Mouse (Mus musculus) brain, embryonic 14.5 days (tissue): Measurements from ENCODE around the gene Anxa1. TPM values are rescaled to one million over a fixed set of nuclear protein-coding genes. Genes with fewer than 3 reads are reported as not detected.

ENCODE experiments used
- DNase-seq: peaks from one replicate; pipeline ENCODE4 v3.0.0-alpha.2; 2011; ENCODE audit warnings: low read depth
- CTCF ChIP-seq: fragments of 200-500 bp; IDR thresholded peaks from 2 replicates; pipeline ENCODE4 v1.5.1; 2012; ENCODE audit warnings: inconsistent platforms, mild to moderate bottlenecking, moderate library complexity, borderline replicate concordance; ENCODE audit not compliant: insufficient read depth, insufficient read length; ENCODE audit errors: extremely low read depth
- POLR2A ChIP-seq: fragments of 200-500 bp; IDR thresholded peaks from 2 replicates; pipeline ENCODE4 v1.6.1; 2012; ENCODE audit warnings: mild to moderate bottlenecking, inconsistent platforms, borderline replicate concordance; ENCODE audit not compliant: poor library complexity, insufficient read depth, insufficient read length, severe bottlenecking; ENCODE audit errors: extremely low read depth
- polyA plus RNA-seq: library from polyadenylated mRNA; depleted of rRNA; stranded (reverse); fragments of >200 nt; gene quantifications from 2 replicates; pipeline ENCODE4 v1.2.3, GENCODE M21; 2012; rRNA removed

Anxa1 gene
- 3.8 and 4.9 TPM in 2 replicates for polyA plus RNA-seq

GRCm38 (mm10) chr19:20390455-20390994 lies at the start of gene Anxa1:
TSS of gene Anxa1 (minus strand) at chr19:20390944.
- no peak for TF ChIP-seq CTCF
- DNase-seq: no peak

- DNase-seq: no peak
- TF ChIP-seq CTCF (no peak), POLR2A (no peak)
These were observed 46.3 kb upstream of the Anxa1 start for GRCm38 (mm10) chr19:20437043-20437442.

GRCm38 (mm10) chr19:20434541-20434940 lies 43.8 kb upstream of the Anxa1 start:
- TF ChIP-seq POLR2A (no peak), CTCF (peak; percentile 74; the same call in 1 of the 2 replicates)
- DNase-seq: peak; percentile 68

- no peak for DNase-seq
- TF ChIP-seq CTCF (no peak), POLR2A (no peak)
These were observed 43.2 kb upstream of the Anxa1 start for GRCm38 (mm10) chr19:20433966-20434365.

GRCm38 (mm10) chr19:20426443-20427161 lies 35.9 kb upstream of the Anxa1 start:
- TF ChIP-seq CTCF (no peak), POLR2A (no peak)

GRCm38 (mm10) chr19:20411276-20411675 lies 20.5 kb upstream of the Anxa1 start:
- DNase-seq: no peak
- TF ChIP-seq POLR2A: no peak
- TF ChIP-seq CTCF: no peak

More at GRCm38 (mm10) chr19:20426443-20427161, 35.9 kb upstream of the Anxa1 start:
- DNase-seq: no peak

- no peak for TF ChIP-seq POLR2A
- no peak for DNase-seq
These were observed 19.1 kb upstream of the Anxa1 start for GRCm38 (mm10) chr19:20409541-20410528.

GRCm38 (mm10) chr19:20406475-20406874 lies 15.7 kb upstream of the Anxa1 start:
- TF ChIP-seq POLR2A (no peak), CTCF (no peak)
- no peak for DNase-seq

GRCm38 (mm10) chr19:20405015-20405414 lies 14.3 kb upstream of the Anxa1 start:
- peak; percentile 35 for DNase-seq
- TF ChIP-seq CTCF (no peak), POLR2A (no peak)

GRCm38 (mm10) chr19:20403740-20404139 lies 13.0 kb upstream of the Anxa1 start:
- TF ChIP-seq POLR2A (no peak), CTCF (no peak)
- no peak for DNase-seq

GRCm38 (mm10) chr19:20403219-20403618 lies 12.5 kb upstream of the Anxa1 start:
- DNase-seq: no peak
- TF ChIP-seq POLR2A (no peak), CTCF (no peak)
